Mouse (Mus musculus): ENCODE measurements around the gene Oas1h.

DNA sequence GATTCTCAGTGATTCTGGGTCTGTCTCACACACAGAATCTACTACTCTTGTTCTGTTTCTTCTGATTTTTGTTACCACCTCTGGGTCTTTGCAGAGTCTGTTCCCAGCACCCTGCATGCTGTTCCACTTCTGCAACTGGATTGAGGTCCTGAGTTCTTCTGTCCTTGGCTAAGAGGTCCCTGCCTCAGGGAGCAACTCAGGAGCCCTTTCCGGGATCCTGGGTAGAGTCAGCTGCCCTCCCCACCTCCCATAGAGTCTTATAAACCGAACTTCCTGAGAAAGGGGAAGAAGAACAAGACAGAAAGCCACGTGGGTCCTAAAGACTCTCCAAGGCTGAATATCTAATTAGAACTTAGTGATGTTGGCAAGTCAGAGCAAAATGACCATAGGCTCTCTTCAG, 29.8 kb downstream of the Oas1h start:
- TF ChIP-seq CTCF (IDR thresholded peaks at IDR 0.05; ENCODE audit: borderline replicate concordance, insufficient read depth, low read depth, low read length) (no peak), POLR2A (IDR thresholded peaks at IDR 0.05; ENCODE audit: borderline replicate concordance, insufficient read depth, low read length) (no peak)
